Mouse (Mus musculus) cerebellum, adult 2 months (tissue): Measurements from ENCODE around the gene Mpdu1. TPM values are rescaled to one million over a fixed set of nuclear protein-coding genes. Genes with fewer than 3 reads are reported as not detected.
A peak's percentile ranks its signal among the peaks of the same experiment; 100 is the strongest.
"Not testable (repeated sequence)": the region's sequence is repeated elsewhere in the genome, so short reads cannot be mapped to it uniquely, and the experiment has no call there.

Experiments used
- DNase-seq, 2 experiments: peaks; one replicate each; pipeline ENCODE4 v3.0.0; 2021
- H3K27ac ChIP-seq: fragments of 200-500 bp; 2 replicates; pipeline ENCODE4 v1.5.1; 2012; ENCODE audit warnings: low read length, control low read depth, inconsistent platforms; ENCODE audit not compliant: insufficient read depth
- H3K27me3 ChIP-seq: fragments of 200-500 bp; 2 replicates; pipeline ENCODE4 v1.6.1; 2012; ENCODE audit warnings: inconsistent platforms, mild to moderate bottlenecking, low read length, moderate library complexity; ENCODE audit not compliant: control insufficient read depth, insufficient read depth
- H3K4me1 ChIP-seq: fragments of 200-500 bp; 2 replicates; pipeline ENCODE4 v1.6.1; 2011; ENCODE audit warnings: low read length; ENCODE audit not compliant: control insufficient read depth, insufficient read depth
- H3K4me3 ChIP-seq: fragments of 200-500 bp; replicated peaks from 2 replicates; pipeline ENCODE3; 2011; ENCODE audit warnings: mild to moderate bottlenecking, low read depth, low read length, control low read depth; ENCODE audit not compliant: insufficient read depth
- CTCF ChIP-seq: fragments of 200-500 bp; IDR thresholded peaks from 2 replicates; pipeline ENCODE4 v1.5.1; 2011; ENCODE audit warnings: low read depth, mild to moderate bottlenecking, control low read depth, low read length, moderate library complexity, borderline replicate concordance; ENCODE audit not compliant: insufficient read depth
- POLR2A ChIP-seq: fragments of 200-500 bp; IDR thresholded peaks from 2 replicates; pipeline ENCODE4 v1.6.1; 2011; ENCODE audit warnings: low read length, control low read depth, borderline replicate concordance; ENCODE audit not compliant: insufficient read depth
- WGBS: fragments of 180-500 bp; shearing (Covaris S2); methylation state at CpG from one replicate; pipeline ENCODE4 v1.1.7; 2018; 5-methylcytosine and 5-hydroxymethylcytosine counted together
- polyA plus RNA-seq: library from polyadenylated mRNA; depleted of rRNA; stranded (reverse); fragments of >200 nt; gene quantifications from 2 replicates; pipeline ENCODE4 v1.2.3, GENCODE M21; 2012

The Mpdu1 gene
- polyA plus RNA-seq, 1 experiment: 120 TPM

GRCm38 (mm10) chr11:69706775-69707479 lies 44.5 kb upstream of the Mpdu1 start:
- peak overlapping the region; percentile 3 for H3K27ac ChIP-seq

GRCm38 (mm10) chr11:69704613-69705010 lies 42.2 kb upstream of the Mpdu1 start:
- Histone ChIP-seq H3K27ac (no peak overlapping the region), H3K4me1 (peaks cover 28% of the 10 kb centered on the region), H3K4me3 (no peak overlapping the region), H3K27me3 (no peaks in the 10 kb centered on the region)
- no peak for DNase-seq
- WGBS: 74% methylated on average over 2 of the region's 2 CpGs
- TF ChIP-seq POLR2A (no peak), CTCF (no peak)

More at GRCm38 (mm10) chr11:69706775-69707479, 44.5 kb upstream of the Mpdu1 start:
- TF ChIP-seq POLR2A: peak; percentile 26; the same call in 1 of the 2 replicates
- no peak for TF ChIP-seq CTCF
- H3K4me1 ChIP-seq: peaks cover 34% of the 10 kb centered on the region
- 4% methylated on average over 6 of the region's 6 CpGs for WGBS
- DNase-seq: peak; percentile 98 to 99
- no peak overlapping the region for H3K4me3 ChIP-seq
- no peaks in the 10 kb centered on the region for H3K27me3 ChIP-seq

GRCm38 (mm10) chr11:69703814-69704612 lies 41.6 kb upstream of the Mpdu1 start:
- H3K27ac ChIP-seq: no peak overlapping the region
- H3K27me3 ChIP-seq: no peaks in the 10 kb centered on the region
- no peak for DNase-seq
- peaks cover 22% of the 10 kb centered on the region for H3K4me1 ChIP-seq
- H3K4me3 ChIP-seq: no peak overlapping the region
- TF ChIP-seq CTCF (no peak), POLR2A (no peak)
- 73% methylated on average over 8 of the region's 8 CpGs for WGBS

- not testable (repeated sequence) for H3K27ac ChIP-seq, DNase-seq, H3K27me3 ChIP-seq, H3K4me3 ChIP-seq
- peaks cover 17% of the 10 kb centered on the region; the same call in 1 of the 2 replicates for H3K4me1 ChIP-seq
- 86% methylated on average over 3 of the region's 3 CpGs for WGBS
These were observed 40.9 kb upstream of the Mpdu1 start for GRCm38 (mm10) chr11:69703381-69703780.

- WGBS: 95% methylated on average over 10 of the region's 10 CpGs
- not testable (repeated sequence) for DNase-seq, H3K27me3 ChIP-seq, H3K4me3 ChIP-seq, H3K27ac ChIP-seq
- H3K4me1 ChIP-seq: peaks cover 12% of the 10 kb centered on the region; the same call in 1 of the 2 replicates
These were observed 40.4 kb upstream of the Mpdu1 start for GRCm38 (mm10) chr11:69702886-69703285.

GRCm38 (mm10) chr11:69699595-69699994 lies 37.2 kb upstream of the Mpdu1 start:
- no peak for TF ChIP-seq CTCF
- TF ChIP-seq POLR2A: no peak
- Histone ChIP-seq H3K27ac (no peak overlapping the region), H3K4me1 (peaks cover 5% of the 10 kb centered on the region; the same call in 1 of the 2 replicates), H3K27me3 (no peaks in the 10 kb centered on the region), H3K4me3 (no peak overlapping the region)
- no peak for DNase-seq
- 77% methylated on average over 1 of the region's 1 CpGs for whole genome bisulfite sequencing

GRCm38 (mm10) chr11:69698574-69698973 lies 36.1 kb upstream of the Mpdu1 start:
- Histone ChIP-seq H3K4me3 (no peak overlapping the region), H3K4me1 (peaks cover 5% of the 10 kb centered on the region; the same call in 1 of the 2 replicates), H3K27ac (no peak overlapping the region), H3K27me3 (no peaks in the 10 kb centered on the region)
- TF ChIP-seq POLR2A: no peak
- peak; percentile 26; the same call in 1 of the 2 replicates for TF ChIP-seq CTCF
- WGBS: 71% methylated on average over 5 of the region's 5 CpGs
- DNase-seq: no peak

- 94% methylated on average over 3 of the region's 3 CpGs for WGBS
- no peaks in the 10 kb centered on the region for H3K27me3 ChIP-seq
These were observed 35.0 kb upstream of the Mpdu1 start for GRCm38 (mm10) chr11:69697396-69697795.

More at GRCm38 (mm10) chr11:69697396-69697795, 35.0 kb upstream of the Mpdu1 start:
- TF ChIP-seq POLR2A: no peak
- TF ChIP-seq CTCF: no peak
- Histone ChIP-seq H3K4me3 (no peak overlapping the region), H3K4me1 (peaks cover 5% of the 10 kb centered on the region; the same call in 1 of the 2 replicates), H3K27ac (no peak overlapping the region)
- no peak for DNase-seq
